Mouse (Mus musculus): ENCODE measurements around the gene Cdk1. TPM values are rescaled to one million over a fixed set of nuclear protein-coding genes. Genes with fewer than 3 reads are reported as not detected.
"Not testable (repeated sequence)": the region's sequence is repeated elsewhere in the genome, so short reads cannot be mapped to it uniquely, and the experiment has no call there.

Gene Cdk1
- total and polyA plus RNA-seq, 3 experiments, result 221 to 768 (median 244) TPM

DNA sequence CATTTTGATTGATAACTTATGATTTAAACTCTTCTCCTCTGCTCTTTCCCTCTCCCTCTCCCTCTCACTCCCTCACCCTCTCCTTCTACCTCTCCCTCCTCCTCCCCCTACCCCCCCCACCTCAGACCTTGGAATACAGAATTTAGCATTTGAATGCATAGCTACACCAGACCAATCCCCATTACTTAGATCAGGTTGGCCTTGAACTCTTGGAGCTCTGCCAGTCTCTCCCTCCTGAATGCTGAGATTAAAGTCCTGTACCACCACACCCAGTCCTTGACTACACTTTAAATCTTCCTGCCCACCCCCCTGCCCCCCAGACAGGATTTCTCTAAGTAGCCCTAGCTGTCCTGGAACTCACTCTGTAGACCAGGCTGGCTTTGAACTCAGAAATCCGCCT lies 6.9 kb upstream of the Cdk1 start:
- Histone ChIP-seq H3K36me3 (replicated peaks in 1 of 2; ENCODE audit: control insufficient read depth in 1 of 2, insufficient read depth in 1 of 2, low read length in 1 of 2) (no peaks in the 10 kb centered on the region), H3K4me1 (ENCODE audit: control insufficient read depth in 1 of 2, insufficient read depth in 2 of 2) (peaks cover 0 to 2% of the 10 kb centered on the region in 2 experiments; a peak in 1 of 4 replicates), H3K79me2 (replicated peaks; ENCODE audit: control insufficient read depth, extremely low read depth, insufficient read depth, poor library complexity, severe bottlenecking) (no peaks in the 10 kb centered on the region), H3K4me3 (replicated peaks in 1 of 3; ENCODE audit: low read depth in 2 of 3, low read length in 2 of 3, poor library complexity in 1 of 3) (no peak overlapping the region), H3K27ac (ENCODE audit: insufficient read depth, low read depth) (no peak overlapping the region), H3K9ac (ENCODE audit: insufficient read depth, low read depth) (no peak overlapping the region), H3K27me3 (replicated peaks) (no peaks in the 10 kb centered on the region), H3K9me3 (replicated peaks; ENCODE audit: low read length) (peaks cover 12% of the 10 kb centered on the region), H3K4me2 (ENCODE audit: insufficient read depth, low read depth, poor library complexity, severe bottlenecking) (no peak overlapping the region)
- DNase-seq (ENCODE audit: extremely low read depth), result no peak
- in situ Hi-C loops (cut with MboI; ENCODE audit: low pct_ligation_motif_present, low pct_unique_long_range_greater_than_20kb, low sequenced_read_pairs), result no loop called here
- dilution Hi-C loops (cut with MboI; ENCODE audit: extremely low pct_ligation_motif_present, extremely low pct_unique_long_range_greater_than_20kb, low sequenced_read_pairs), result no loop called here
- TF ChIP-seq SIN3A (IDR thresholded peaks at IDR 0.05; ENCODE audit: low read length) (no peak), TBP (conservative IDR thresholded peaks at IDR 0.05; ENCODE audit: low read depth, low read length) (no peak), TCF12 (IDR thresholded peaks at IDR 0.05; ENCODE audit: low read depth, low read length) (no peak), IRF4 (IDR thresholded peaks at IDR 0.05; ENCODE audit: low read depth, low read length) (no peak), EP300 (IDR thresholded peaks at IDR 0.05; ENCODE audit: low read length) (no peak), HCFC1 (IDR thresholded peaks at IDR 0.05; ENCODE audit: low read depth, low read length) (no peak)

GRCm38 (mm10) chr10:69353086-69353479 lies 345 bp upstream of the Cdk1 start:
- H3K27ac ChIP-seq (ENCODE audit: insufficient read depth, low read depth); H3K9ac ChIP-seq (ENCODE audit: insufficient read depth, low read depth); H3K27me3 ChIP-seq (replicated peaks); H3K9me3 ChIP-seq (replicated peaks; ENCODE audit: low read length); in situ Hi-C loops (cut with MboI; ENCODE audit: low pct_ligation_motif_present, low pct_unique_long_range_greater_than_20kb, low sequenced_read_pairs); H3K4me2 ChIP-seq (ENCODE audit: insufficient read depth, low read depth, poor library complexity, severe bottlenecking); DNase-seq (ENCODE audit: extremely low read depth); dilution Hi-C loops (cut with MboI; ENCODE audit: extremely low pct_ligation_motif_present, extremely low pct_unique_long_range_greater_than_20kb, low sequenced_read_pairs): not testable (repeated sequence)
- Histone ChIP-seq H3K4me3 (replicated peaks in 1 of 3; ENCODE audit: low read depth in 2 of 3, low read length in 2 of 3, poor library complexity in 1 of 3) (peak overlapping the region in 2 of 3 experiments; percentile 21 to 96), H3K4me1 (ENCODE audit: control insufficient read depth in 1 of 2, insufficient read depth in 2 of 2) (peaks cover 7 to 29% of the 10 kb centered on the region in 2 experiments), H3K79me2 (replicated peaks; ENCODE audit: control insufficient read depth, extremely low read depth, insufficient read depth, poor library complexity, severe bottlenecking) (peaks cover 46% of the 10 kb centered on the region), H3K36me3 (replicated peaks in 1 of 2; ENCODE audit: control insufficient read depth in 1 of 2, insufficient read depth in 1 of 2, low read length in 1 of 2) (peaks cover 16 to 27% of the 10 kb centered on the region in 2 experiments)
- TF ChIP-seq HCFC1 (IDR thresholded peaks at IDR 0.05; ENCODE audit: low read depth, low read length) (peak; percentile 25), TBP (conservative IDR thresholded peaks at IDR 0.05; ENCODE audit: low read depth, low read length) (peak; percentile 94)

- no peak for DNase-seq (ENCODE audit: extremely low read depth)
- Histone ChIP-seq H3K79me2 (replicated peaks; ENCODE audit: control insufficient read depth, extremely low read depth, insufficient read depth, poor library complexity, severe bottlenecking) (peaks cover 58% of the 10 kb centered on the region), H3K4me2 (ENCODE audit: insufficient read depth, low read depth, poor library complexity, severe bottlenecking) (peak overlapping the region; percentile 94), H3K9ac (ENCODE audit: insufficient read depth, low read depth) (peak overlapping the region; percentile 97), H3K27ac (ENCODE audit: insufficient read depth, low read depth) (no peak overlapping the region), H3K9me3 (replicated peaks; ENCODE audit: low read length) (no peaks in the 10 kb centered on the region), H3K4me3 (replicated peaks in 1 of 3; ENCODE audit: low read depth in 2 of 3, low read length in 2 of 3, poor library complexity in 1 of 3) (peak overlapping the region; percentile 67 to 96 (median 87)), H3K4me1 (ENCODE audit: control insufficient read depth in 1 of 2, insufficient read depth in 2 of 2) (peaks cover 7 to 39% of the 10 kb centered on the region in 2 experiments), H3K36me3 (replicated peaks in 1 of 2; ENCODE audit: control insufficient read depth in 1 of 2, insufficient read depth in 1 of 2, low read length in 1 of 2) (peaks cover 26 to 40% of the 10 kb centered on the region in 2 experiments), H3K27me3 (replicated peaks) (no peaks in the 10 kb centered on the region)
- no peak for TF ChIP-seq CTCF (conservative IDR thresholded peaks at IDR 0.05 in 1 of 2, IDR thresholded peaks at IDR 0.05 in 1 of 2; ENCODE audit: low read depth in 2 of 2, low read length in 2 of 2)
- no peak for TF ChIP-seq ZC3H11A (IDR thresholded peaks at IDR 0.05; ENCODE audit: low read depth, low read length)
- no peak for TF ChIP-seq CHD2 (IDR thresholded peaks at IDR 0.05; ENCODE audit: low read length)
- TF ChIP-seq UBTF (IDR thresholded peaks at IDR 0.05; ENCODE audit: low read depth, low read length), result no peak
- no peak for TF ChIP-seq RAD21 (IDR thresholded peaks at IDR 0.05; ENCODE audit: low read depth, low read length)
- no peak for TF ChIP-seq ZMIZ1 (IDR thresholded peaks at IDR 0.05; ENCODE audit: low read depth, low read length)
- no peak for TF ChIP-seq BHLHE40 (IDR thresholded peaks at IDR 0.05; ENCODE audit: low read depth, low read length)
- TF ChIP-seq SIN3A (IDR thresholded peaks at IDR 0.05; ENCODE audit: low read length), result no peak; the same call in 1 of the 2 replicates
- no peak for TF ChIP-seq GABPA (IDR thresholded peaks at IDR 0.05; ENCODE audit: insufficient replicate concordance, low read depth, low read length)
- no peak for TF ChIP-seq MAZ (IDR thresholded peaks at IDR 0.05; ENCODE audit: low read depth, low read length)
- no peak for TF ChIP-seq MAFK (IDR thresholded peaks at IDR 0.05; ENCODE audit: insufficient replicate concordance, low read length)
- in situ Hi-C loops (cut with MboI; ENCODE audit: low pct_ligation_motif_present, low pct_unique_long_range_greater_than_20kb, low sequenced_read_pairs) (no loop called here), dilution Hi-C loops (cut with MboI; ENCODE audit: extremely low pct_ligation_motif_present, extremely low pct_unique_long_range_greater_than_20kb, low sequenced_read_pairs) (no loop called here)
Observed at GRCm38 (mm10) chr10:69351842-69352211, 911 bp downstream of the Cdk1 start.
